Mouse (Mus musculus): ENCODE results near the gene Slc44a1.

Slc44a1 gene

DNA sequence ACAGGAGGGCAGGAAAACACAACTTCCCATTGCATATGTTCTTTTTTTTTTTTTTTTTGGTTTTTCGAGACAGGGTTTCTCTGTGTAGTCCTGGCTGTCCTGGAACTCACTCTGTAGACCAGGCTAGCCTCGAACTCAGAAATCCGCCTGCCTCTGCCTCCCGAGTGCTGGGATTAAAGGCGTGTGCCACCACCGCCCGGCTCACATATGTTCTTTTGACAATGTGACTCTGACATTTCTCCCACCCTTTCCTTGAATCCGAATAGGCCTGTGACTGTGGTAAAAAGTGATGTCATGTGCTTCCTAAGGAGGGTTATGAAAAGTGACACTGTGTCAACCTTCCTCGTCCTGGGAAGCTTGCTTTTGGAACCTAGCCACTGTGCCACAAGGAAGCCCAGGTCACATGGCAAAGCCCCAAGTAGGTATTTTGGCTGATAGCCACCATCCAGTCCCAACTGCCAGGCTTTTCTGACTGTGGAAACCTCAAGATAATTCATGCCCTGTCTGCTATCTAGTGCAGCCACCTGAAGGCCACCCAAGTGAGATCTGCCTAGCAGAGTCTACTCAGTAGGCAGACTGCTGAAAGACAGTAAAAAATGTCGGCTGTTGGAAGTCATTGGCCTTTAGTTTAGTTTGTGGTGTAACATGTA, 8.5 kb upstream of the Slc44a1 start:
- DNase-seq (ENCODE audit: low spot score) = no peak

DNA sequence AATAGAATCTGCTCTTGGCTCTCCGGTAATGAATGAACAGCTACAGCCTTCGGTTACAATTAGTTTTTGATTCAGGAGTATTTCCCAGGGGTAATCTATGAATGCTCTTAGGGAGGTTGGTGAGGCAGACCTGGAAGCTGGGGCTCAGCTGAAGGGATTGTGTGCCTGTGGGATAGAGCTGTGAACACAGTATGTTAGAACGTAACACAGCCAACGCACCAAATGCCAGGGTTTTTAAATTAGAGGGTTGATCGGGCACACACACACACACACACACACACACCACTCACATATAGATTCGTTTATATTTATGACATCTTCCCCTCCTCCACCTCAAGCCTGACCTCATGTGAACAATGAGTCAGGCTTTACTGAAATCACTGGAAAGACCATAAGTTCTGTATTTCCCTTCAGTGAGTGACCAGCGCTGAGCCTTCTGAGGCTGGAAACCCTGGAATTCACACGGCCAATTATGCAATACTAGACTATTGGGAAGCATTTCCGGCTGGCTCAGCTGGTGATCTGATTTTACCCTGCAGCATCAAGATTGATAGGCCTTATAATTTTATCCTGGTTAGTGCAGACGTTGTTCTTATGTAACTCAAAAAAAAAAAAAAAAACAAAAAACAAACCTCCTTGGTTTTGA, 3.0 kb upstream of the Slc44a1 start:
- DNase-seq (ENCODE audit: low spot score) = no peak

DNA sequence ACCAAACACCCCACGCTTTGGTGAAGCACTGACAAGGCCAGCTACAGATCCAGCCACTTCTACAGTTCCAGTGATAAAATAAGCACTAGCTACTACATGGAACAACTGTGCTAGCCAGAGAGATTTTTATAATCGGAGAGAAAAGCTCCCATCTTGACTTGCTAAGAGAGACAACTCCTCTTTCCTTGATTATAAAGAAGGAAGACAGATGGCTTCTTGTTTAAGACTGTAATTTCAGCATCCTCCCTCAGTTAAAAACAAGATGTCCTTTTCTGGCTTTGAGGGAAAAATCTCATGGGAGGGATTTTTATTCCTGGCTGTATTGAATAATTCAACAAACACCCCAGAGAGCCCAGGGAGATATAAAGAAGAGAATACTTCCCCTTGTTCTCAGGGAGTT, 1.8 kb upstream of the Slc44a1 start:
- DNase-seq (ENCODE audit: low spot score) = no peak

DNA sequence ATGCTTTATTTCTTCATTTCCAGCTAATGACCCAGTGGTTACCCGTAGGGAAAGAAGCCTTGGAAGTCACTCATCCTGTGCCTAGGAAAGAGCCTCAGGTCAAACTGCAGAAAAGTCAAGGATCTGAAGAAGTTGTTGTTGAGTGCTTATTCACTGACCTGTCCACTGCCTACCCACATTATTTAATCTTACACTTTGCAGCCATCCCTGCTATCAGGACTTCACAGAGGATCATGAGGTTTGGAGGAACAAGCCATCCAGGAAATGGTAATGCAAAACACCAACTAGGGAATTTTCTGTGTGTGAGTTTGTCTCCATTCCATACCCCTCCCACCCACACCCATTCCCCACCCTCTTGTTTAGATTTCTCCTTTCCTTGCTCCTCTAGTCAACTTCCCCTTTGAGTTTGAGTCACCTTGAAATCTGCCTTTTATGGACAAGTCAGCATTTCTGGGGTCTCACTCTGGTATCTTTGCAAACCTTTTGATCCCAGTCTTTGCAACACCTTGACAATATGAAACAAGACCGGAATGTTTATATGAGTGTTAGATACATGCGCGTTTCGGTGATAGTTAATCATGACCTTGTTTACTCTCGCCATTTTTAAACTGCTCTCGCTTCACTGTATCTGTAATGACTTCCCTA, 1.3 kb upstream of the Slc44a1 start:
- no peak for DNase-seq (ENCODE audit: low spot score)

DNA sequence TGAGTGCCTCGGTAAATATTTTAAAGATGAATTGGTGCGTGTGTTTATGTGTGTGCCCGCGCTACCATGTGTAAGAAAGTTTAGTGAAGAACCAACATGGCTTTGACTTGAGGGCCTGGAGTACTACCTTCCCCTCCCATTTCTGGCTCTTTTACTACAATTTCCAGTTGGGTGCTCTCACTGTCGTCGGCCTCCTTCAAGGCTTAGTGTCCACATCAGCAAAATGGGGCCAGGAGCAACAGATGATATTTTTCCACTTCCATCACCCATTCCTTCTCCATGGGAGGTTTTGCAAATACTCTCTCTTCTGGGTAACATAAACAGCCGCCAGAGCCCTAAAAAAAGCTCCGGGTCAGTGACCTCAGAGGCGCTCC, 590 bp upstream of the Slc44a1 start:
- no peak for DNase-seq (ENCODE audit: low spot score)

DNA sequence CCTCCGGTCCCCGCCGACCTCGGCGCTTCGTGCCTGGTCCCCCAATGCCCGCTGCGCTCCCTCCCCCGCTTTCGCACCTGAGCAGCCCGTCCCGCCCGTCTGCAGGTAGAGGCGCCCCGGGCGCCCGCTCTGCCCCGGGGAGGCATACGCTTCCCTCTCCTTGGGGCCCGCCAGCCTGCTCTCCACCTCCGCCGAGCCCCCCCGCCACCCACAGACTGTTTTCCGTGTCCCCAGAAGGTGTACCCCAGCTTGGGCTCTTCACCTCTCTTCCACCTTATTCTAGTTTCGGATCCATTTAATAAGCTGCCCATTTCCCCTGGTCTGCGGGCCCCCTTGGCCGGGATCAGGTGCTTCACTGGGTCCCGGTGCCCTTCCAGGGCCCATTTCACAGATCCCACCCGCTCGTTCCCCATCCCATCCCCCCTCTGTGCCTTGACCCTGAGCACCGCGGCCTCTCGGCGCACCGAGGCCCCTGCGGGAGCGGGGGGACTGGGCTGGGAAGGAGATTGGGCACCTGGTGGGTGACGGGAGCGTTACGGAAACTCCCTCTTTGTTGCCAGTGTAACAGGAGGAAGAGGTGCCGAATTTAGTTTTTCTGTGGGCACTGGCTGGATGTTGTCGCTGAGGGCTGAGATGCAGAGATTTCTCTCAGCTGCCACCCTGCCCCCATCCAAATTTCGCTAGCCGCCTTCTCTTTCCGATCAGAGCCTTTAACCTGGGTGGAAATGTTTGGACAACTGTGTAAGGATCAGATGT, 781 bp downstream of the Slc44a1 start:
- no peak for DNase-seq (ENCODE audit: low spot score)

DNA sequence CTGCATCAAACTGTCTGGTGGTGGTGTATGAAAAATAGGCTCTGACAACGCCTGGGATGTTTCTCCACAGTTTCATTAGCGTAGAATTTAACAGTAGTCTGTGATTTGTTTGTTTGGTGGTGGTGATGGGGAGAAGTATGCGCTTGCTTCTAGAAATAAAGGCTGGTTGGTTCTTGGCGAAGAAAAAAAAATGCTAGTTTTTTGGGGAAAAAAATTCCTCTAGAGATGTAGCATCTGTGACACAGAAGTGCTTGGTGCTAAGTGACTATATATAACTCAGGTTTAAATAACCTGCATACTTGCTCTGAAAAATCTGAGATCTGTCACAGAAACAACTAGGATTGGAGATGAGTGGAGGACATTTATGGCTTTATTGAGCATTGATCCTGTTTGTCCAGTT, 1.5 kb downstream of the Slc44a1 start:
- no peak for DNase-seq (ENCODE audit: low spot score)

DNA sequence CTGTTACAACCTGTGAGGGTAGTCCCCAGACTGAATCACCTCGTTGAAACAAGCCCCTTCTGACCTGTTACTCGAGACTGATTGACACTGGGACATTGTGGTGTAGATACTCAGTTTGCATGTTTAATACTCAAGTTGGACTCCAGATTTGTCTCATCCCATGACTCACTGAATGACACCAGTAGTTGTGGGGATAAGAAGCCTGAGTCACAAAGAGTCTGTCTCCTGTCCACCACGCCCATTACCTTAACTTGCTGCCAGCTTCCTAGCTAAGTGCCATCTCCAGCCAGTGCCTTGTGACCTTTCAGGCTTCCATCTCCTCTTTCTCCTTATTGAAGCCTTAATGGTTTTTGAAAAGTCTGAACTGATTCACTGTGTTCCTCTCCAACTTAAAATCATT, 6.0 kb downstream of the Slc44a1 start:
- no peak for DNase-seq (ENCODE audit: low spot score)

DNA sequence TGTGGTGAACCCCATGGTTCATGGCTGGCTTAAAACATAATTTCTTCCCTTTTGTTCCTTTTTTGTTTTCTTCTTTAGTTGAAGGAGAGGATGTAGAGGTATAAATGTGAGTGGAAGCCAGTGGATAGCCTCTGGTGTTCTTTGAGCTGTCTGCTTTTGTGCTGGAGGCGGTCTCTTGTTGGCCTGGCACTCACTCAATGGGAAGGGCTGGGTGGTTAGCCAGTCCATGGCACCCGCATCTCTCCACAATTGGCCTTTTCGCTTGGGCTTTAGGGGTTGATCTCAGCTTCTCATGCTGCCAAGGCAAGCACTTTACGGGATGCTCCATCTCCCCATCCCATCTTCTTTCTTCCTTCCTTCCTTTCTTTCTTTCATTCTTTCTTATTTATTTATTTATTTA, 7.6 kb downstream of the Slc44a1 start:
- DNase-seq (ENCODE audit: low spot score) = no peak

DNA sequence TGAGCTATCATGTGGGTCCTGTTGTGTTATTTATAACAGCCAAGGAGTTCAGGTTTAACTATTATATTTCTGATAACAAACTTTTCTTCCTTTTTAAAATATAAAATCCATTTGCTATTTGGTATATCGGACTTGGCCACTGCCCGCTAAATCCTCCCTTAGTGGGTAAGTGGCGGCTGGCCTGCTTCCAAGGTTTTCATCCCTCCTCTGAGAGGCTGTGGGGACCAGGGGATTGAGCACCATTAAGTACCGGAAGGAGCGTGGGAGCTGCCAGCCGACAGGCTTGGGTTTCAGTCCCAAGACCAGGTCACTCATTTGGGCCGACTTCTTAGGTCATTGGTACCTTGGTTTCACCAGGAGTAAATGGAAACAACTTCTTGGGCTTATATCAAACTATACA, 10.5 kb downstream of the Slc44a1 start:
- DNase-seq (ENCODE audit: low spot score) = no peak

DNA sequence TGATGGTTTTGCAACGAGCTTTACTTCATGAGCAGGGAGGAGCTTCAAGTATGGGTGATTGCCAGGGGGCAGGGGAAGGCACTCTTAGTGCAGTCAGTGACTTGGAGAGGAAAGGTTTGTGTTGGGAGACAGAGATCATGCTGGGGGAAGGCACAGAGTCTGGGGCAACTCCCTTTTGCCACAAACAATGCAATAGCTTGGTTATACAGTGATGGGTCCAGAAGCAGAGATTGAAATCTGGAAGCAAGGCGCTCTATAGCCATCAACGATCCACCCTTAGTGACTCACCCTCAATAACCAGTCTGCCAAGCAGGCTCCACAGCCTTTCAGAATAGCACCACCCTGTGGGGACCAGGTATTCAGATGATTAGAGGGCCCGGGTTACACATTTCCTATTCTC, 11.7 kb downstream of the Slc44a1 start:
- DNase-seq (ENCODE audit: low spot score) = no peak

DNA sequence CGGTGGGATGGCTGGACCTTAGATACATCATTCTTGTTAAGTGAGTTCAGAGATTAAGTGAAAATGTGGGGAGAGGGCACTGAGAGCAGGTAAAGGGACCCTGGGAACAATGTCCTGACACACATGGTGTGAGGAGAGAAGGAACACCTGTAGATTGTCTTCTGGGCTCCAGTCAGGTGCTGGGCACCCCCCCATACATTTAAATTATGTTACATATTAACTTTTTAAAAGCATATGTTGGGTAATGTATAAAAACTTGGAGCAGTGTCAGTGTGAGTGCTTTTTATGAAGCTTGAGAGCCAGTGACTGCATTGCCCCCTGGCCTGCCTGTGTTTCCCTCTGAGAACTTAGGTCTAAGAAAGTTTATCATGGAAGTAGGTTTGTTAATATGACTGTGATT, 12.2 kb downstream of the Slc44a1 start:
- DNase-seq (ENCODE audit: low spot score) = no peak

DNA sequence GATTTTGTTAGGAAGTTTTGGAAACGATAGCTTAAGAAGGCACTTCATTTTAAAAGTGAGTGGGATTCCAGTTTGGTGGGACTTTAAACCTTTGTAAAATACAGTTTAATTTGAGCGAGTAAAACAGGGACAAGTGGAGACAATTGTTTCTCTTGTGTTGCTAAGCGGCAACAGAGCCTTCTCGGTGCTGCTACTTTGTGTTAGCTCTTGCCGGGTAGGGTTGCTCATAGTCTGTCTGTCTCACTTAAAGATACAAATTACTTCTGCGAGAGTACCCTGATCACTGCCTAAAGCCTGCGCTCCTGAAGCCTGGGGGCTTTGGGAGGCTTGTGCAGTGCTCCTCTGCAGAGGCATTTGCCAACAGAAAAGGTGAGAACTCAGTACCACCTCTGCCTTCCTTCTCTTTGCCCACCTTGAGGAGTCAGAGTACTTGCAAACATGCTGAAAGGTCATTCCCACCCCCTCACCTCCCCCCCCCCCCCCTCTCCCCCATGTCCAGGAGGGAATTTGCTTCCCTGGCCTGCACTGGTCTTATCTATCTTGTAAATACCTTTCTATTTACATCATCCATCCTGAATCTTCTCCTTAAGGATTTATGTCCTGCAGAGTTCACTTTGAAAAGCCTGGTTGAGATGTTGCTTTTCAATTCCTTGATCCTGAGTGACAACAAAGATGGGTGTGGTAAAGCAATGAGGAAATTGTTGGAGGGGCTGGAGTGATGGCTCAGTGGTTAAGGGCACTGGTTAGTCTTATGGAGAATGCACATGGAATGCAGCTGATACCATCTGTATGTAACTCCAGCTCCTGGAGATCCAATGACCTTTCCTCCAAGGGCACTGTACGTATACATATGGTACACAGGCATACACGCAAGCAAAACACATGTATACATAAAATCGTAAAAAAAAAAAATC, 13.0 kb downstream of the Slc44a1 start:
- DNase-seq (ENCODE audit: low spot score) = no peak

DNA sequence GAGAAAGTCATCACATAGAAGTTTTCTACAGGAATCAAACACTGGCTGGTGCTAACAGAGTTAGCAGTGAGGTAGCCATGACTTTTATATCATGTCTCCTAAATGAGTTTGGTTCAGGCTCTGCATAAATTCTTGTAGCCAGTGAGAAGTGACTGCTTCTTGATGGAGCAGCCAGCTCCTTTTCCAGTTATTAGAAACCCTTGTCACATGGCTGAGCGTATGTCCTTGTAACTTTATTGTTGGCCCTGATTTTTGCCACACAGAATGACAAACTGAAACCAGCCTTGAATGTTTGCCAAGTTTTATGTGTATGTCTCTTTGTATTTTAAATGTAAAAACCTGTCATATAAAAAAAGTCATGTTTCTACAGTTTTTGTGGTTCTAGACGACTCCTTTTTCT, 15.7 kb downstream of the Slc44a1 start:
- DNase-seq (ENCODE audit: low spot score) = no peak

DNA sequence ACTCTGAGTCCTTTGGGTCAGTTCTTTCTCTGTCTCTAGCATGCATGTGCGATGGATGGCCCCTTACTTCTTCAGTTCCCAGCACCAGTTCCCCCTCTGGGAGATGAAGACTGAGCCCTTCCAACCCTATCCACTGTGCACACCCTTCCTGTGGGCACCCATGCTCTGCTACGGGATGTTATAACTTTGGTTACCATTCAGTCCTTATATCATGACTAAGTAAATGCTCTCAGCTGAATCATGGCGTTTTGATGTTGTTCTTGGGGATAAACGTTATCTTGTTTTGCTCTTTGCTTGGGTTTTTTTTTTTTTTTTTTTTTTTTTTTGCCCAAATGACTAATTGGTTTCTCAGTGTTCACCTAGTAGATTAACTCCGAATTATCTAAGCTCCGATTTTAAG, 16.4 kb downstream of the Slc44a1 start:
- no peak for DNase-seq (ENCODE audit: low spot score)

DNA sequence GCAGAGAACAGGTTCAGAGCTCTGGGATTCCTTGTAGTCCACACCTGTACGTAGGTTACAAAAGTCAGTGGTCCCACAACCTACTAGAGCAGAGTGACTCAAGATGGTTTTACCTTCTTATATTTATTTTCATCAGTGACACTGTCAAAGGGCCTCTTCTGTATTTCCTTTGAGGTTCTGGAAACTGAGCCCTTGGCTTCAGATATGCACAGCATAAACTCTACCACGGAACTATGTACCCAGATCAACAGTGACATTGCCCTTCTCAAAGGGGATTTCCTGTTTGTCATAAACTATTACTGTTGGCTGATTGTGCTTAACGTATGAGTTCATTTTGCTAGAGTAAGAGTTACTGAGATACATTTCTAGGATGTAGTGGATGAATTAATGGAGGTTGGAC, 18.3 kb downstream of the Slc44a1 start:
- DNase-seq (ENCODE audit: low spot score) = no peak

DNA sequence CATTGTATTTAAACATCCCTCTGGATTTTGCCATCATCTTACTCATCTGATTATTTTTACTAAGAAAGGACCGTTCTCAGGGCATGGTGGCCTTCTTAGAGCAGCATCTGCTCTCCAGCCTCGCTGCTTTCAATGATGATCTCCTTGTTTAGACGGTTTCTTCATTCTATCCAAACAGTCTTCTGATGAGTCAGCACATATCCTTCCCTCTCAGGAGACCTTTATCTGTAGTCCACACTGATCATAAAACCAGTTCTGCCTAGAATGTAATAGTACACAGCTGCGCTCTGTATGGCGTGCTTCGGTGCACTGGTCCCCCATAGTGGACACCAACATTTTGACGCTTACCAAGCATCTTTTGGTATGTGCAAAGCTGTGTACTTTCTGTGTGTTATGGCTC, 19.5 kb downstream of the Slc44a1 start:
- no peak for DNase-seq (ENCODE audit: low spot score)

DNA sequence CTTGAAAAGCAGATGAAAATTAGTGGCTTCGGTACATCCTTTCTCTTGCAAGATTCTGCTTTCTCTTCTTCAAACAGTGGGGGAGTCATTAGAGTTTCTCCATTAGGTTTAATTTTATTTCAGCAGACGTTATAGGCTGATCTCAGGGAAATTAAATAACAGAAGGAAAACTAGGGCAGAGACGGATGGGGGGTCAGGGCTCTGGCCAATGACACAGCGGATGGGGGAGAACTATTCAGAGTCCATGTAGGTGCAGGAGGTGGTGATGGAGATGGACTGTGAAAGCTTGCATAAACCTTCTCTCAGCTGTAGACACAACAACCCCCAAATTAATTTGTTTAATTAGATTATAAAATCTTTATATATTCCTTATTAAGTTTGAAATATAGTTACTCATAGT, 20.8 kb downstream of the Slc44a1 start:
- DNase-seq (ENCODE audit: low spot score) = no peak

DNA sequence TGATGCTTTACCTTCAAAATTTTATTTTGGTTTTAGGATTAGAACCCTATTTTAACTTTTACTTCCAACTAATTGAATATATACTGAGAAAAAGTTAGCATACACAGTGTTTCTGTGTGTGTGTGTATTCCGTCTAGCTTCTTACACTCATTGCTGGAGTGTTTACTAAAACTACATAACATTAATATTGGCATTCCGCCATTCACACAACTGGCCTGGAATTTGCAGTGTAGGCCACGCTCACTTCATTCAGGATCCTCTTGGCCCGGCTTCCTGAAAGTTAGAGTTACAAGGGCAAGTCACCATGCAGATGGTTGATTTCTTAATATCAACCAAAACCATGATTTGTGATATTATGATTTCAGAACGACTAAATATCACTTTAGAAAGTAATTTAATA, 21.9 kb downstream of the Slc44a1 start:
- no peak for DNase-seq (ENCODE audit: low spot score)

DNA sequence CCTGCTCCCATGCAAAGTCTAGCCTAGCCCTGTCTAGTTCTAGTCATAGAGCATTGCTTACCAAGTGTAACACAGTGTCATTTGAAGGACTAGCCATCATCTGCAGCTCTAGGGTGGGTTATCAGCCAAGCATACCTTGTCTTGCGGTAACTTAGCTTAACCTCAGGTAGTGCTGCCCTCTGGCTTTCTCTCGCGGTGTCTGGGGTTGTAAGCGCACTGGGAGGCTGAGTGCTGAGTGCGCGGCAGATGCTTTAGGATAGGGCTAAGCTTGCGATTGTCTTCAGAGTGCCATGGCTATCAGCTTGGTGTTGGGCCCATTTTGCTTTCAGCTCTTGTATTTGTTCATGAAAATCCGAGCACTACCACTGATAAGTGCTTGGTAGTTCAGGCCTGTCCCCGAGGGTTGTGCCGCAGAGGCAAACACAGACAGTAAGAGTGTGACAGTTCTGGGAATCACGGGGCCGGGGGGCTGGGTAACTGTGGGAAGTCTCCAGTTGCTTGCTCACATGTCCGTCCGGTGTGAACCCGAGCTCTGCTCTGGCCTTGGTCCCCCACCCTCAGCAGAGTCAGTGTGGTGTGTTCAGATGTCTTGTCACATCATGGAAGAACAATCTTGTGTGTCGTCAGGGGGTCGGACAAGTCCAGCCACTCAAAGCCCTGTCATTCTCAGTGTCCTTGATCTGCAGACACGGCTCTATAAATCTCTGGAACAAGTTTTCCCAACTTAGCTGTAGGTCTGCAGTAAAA, 22.5 kb downstream of the Slc44a1 start:
- no peak for DNase-seq (ENCODE audit: low spot score)

DNA sequence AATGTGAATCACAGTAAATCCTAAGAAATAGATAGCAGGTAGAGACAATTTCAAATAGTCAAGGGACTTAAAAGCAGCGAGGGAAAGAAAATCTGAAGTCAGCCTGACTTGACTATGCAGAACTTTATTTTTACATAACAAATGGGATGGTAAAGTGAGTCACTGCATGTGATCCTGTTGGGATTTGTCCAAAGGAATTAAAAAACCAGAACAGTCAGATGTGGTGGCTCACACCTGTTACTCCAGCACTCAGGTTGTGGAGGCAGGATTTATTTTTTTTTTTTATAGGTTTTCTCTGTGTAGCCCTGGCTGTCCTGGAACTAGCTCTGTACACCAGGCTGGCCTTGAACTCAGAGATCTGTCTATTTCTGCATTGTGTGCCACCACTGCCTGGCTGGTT, 25.7 kb downstream of the Slc44a1 start:
- no peak for DNase-seq (ENCODE audit: low spot score)

All from layer of hippocampus, adult 9-10 months (tissue).